Mouse (Mus musculus) thymus, adult 2 months (tissue): ENCODE data around the gene Polr2f. TPM values are rescaled to one million over a fixed set of nuclear protein-coding genes. Genes with fewer than 3 reads are reported as not detected.
A peak's percentile ranks its signal among the peaks of the same experiment; 100 is the strongest.

Experiments
- DNase-seq: peaks from one replicate; pipeline ENCODE4 v3.0.0; 2021
- H3K27ac ChIP-seq: fragments of 200-500 bp; 2 replicates; pipeline ENCODE4 v1.5.1; 2012; ENCODE audit warnings: low read length, control low read depth; ENCODE audit not compliant: control insufficient read depth, insufficient read depth
- H3K27me3 ChIP-seq: fragments of 200-500 bp; 2 replicates; pipeline ENCODE4 v1.6.1; 2012; ENCODE audit warnings: mild to moderate bottlenecking, low read length, moderate library complexity, mixed read lengths; ENCODE audit not compliant: control insufficient read depth, insufficient read depth
- H3K36me3 ChIP-seq: fragments of 200-500 bp; 2 replicates; pipeline ENCODE4 v1.6.1; 2012; ENCODE audit warnings: mild to moderate bottlenecking, low read length, moderate library complexity; ENCODE audit not compliant: control insufficient read depth, insufficient read depth
- H3K4me1 ChIP-seq: fragments of 200-500 bp; replicated peaks from 2 replicates; pipeline ENCODE4 v1.6.1; 2012; ENCODE audit warnings: low read length; ENCODE audit not compliant: control insufficient read depth, insufficient read depth
- H3K4me3 ChIP-seq: fragments of 200-500 bp; 2 replicates; pipeline ENCODE4 v1.5.1; 2012; ENCODE audit warnings: mild to moderate bottlenecking, low read length, control low read depth, moderate library complexity; ENCODE audit not compliant: control insufficient read depth, insufficient read depth
- CTCF ChIP-seq: fragments of 200-500 bp; IDR thresholded peaks from 2 replicates; pipeline ENCODE4 v1.5.1; 2012; ENCODE audit warnings: mild to moderate bottlenecking, control low read depth, low read length, moderate library complexity, borderline replicate concordance; ENCODE audit not compliant: control insufficient read depth, poor library complexity, insufficient read depth; ENCODE audit errors: extremely low read depth
- POLR2A ChIP-seq: fragments of 200-500 bp; IDR thresholded peaks from 2 replicates; pipeline ENCODE4 v1.6.1; 2012; ENCODE audit warnings: mild to moderate bottlenecking, low read length, control low read depth, moderate library complexity; ENCODE audit not compliant: control insufficient read depth, poor library complexity, insufficient read depth; ENCODE audit errors: extremely low read depth
- WGBS: fragments of 180-500 bp; shearing (Covaris S2); methylation state at CpG from one replicate; pipeline ENCODE4 v1.1.7; 2018; 5-methylcytosine and 5-hydroxymethylcytosine counted together
- polyA plus RNA-seq: library from polyadenylated mRNA; depleted of rRNA; stranded (reverse); fragments of >200 nt; gene quantifications from 2 replicates; pipeline ENCODE4 v1.2.3, GENCODE M21; 2012

The Polr2f gene
- polyA plus RNA-seq, 1 experiment, result 38.0 TPM

DNA sequence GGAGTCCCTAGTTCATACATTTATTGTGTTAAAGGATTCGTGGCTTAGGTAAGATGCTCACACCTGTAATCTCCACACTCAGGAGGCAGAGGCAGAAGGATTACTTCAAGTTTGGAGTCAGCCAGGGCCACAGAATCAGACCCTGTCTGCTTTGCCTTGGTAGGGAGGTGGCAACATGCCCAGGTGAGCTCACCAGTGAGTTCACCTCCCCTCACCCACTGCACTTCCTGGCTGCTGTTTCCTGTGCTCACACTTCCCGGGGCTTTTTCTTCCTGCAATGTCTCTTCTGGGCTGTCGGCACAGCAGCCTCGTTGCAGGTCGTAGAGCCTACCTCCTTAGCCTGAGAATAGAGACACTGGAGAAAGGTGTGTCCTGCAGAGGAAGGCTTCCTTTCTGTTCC is 25.5 kb upstream of the Polr2f start:
- H3K4me3 ChIP-seq, result no peak overlapping the region
- no peak for TF ChIP-seq CTCF
- no peak for TF ChIP-seq POLR2A
- 45% methylated on average over 5 of the region's 5 CpGs for WGBS

DNA sequence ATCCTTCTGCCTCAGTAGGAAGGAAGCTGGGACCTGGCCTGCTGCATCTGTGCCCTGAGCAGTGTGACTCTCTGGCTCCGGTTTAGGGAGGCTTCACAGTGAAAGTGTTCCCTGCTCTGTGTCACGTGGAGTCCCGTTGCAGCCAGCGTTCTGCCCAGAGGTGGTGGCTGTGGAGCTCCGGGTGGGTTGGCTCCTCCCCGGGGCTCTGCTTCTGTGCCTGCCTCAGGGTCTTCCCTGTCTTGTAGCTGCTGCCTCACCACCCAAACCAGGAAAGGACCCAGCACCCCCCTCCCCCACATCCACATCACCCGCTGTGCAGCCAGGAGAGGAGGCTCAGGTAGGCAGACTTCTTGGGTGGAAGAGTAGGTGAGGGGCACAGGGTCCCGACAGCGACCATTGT is 21.3 kb upstream of the Polr2f start:
- no peak for DNase-seq

More for the DNA sequence above, 25.5 kb upstream of the Polr2f start:
- Histone ChIP-seq H3K4me1 (peaks cover 26% of the 10 kb centered on the region), H3K27ac (peak overlapping the region; percentile 74), H3K27me3 (no peaks in the 10 kb centered on the region), H3K36me3 (no peaks in the 10 kb centered on the region)
- peak; percentile 48 for DNase-seq

DNA sequence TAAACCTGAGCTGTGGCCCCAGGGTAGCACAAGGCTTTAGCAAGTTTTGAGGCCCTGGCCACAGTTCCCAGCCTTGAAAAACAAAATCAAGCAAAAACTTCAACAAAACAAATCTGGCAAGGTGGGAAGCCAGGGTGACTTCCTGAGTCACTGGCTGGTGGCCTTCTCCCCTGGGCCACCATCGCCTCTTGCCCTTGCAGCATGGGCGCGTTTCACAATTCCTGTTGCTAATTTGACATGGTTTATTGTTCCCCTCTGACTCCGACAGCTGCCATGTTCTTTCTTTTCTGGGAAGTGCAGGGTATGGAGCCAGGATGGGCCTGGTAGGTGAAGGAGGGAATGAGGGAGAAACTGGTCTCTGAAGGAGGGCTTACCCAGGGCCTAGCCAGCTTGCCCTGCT is 18.7 kb upstream of the Polr2f start:
- WGBS, result 98% methylated on average over 4 of the region's 4 CpGs
- Histone ChIP-seq H3K4me1 (no peaks in the 10 kb centered on the region), H3K36me3 (peaks cover under 1% of the 10 kb centered on the region; the same call in 1 of the 2 replicates), H3K27ac (no peak overlapping the region), H3K27me3 (no peaks in the 10 kb centered on the region), H3K4me3 (no peak overlapping the region)
- TF ChIP-seq CTCF (no peak), POLR2A (no peak)
- DNase-seq, result no peak

More for the DNA sequence above, 21.3 kb upstream of the Polr2f start:
- H3K27ac ChIP-seq, result no peak overlapping the region
- no peak overlapping the region for H3K4me3 ChIP-seq
- WGBS, result 98% methylated on average over 9 of the region's 9 CpGs
- H3K36me3 ChIP-seq, result no peaks in the 10 kb centered on the region
- peaks cover 14% of the 10 kb centered on the region for H3K4me1 ChIP-seq
- no peak for TF ChIP-seq CTCF
- TF ChIP-seq POLR2A, result no peak
- no peaks in the 10 kb centered on the region for H3K27me3 ChIP-seq

DNA sequence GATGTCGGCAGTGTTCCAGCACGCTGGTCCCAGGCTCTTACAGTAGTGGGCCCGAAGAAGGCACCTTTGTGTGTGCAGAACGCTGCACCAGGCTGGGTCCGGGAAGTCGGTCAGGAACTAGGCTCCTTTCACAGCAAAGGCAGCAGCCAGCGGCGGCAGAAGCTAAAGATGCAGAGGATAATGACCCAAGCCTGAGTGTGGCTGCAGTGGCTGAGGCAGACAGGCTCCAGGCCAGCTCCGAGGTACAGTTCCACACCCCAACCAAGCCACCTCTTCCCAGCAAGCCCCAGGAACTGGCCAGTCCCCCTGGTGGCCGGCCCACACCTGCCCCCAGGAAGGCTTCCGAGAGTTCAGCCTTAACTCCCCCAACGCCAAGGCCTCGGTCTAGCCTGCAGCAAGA is 18.3 kb upstream of the Polr2f start:
- no peak for DNase-seq
- no peak overlapping the region for H3K27ac ChIP-seq
- H3K4me1 ChIP-seq, result no peaks in the 10 kb centered on the region
- no peaks in the 10 kb centered on the region for H3K27me3 ChIP-seq
- peaks cover 5% of the 10 kb centered on the region; the same call in 1 of the 2 replicates for H3K36me3 ChIP-seq
- no peak overlapping the region for H3K4me3 ChIP-seq
- 94% methylated on average over 13 of the region's 13 CpGs for WGBS
- TF ChIP-seq CTCF (no peak), POLR2A (no peak)

DNA sequence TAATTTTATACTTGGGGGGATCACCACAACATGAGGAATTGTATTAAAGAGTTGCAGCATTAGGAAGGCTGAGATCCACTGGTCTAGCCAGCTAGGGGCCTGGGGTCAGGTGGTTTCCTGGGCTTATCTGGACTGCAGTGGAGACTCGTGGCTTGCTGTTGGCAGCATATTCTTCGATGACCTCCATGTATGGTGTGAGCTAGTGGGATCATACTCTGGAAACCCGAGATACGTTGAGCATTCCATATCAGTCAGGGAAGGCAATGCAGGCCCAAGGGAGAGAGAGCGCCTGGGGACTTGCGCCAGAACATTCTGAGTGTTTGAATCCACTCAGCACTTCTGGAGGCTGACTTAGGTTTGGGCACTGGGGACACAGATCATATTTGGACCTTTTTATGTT is 17.1 kb upstream of the Polr2f start:
- TF ChIP-seq CTCF (no peak), POLR2A (no peak)
- H3K27ac ChIP-seq, result no peak overlapping the region
- 87% methylated on average over 6 of the region's 6 CpGs for WGBS
- H3K4me1 ChIP-seq, result no peaks in the 10 kb centered on the region
- no peak overlapping the region for H3K4me3 ChIP-seq
- H3K27me3 ChIP-seq, result no peaks in the 10 kb centered on the region
- no peak for DNase-seq
- H3K36me3 ChIP-seq, result peaks cover 5% of the 10 kb centered on the region; the same call in 1 of the 2 replicates

DNA sequence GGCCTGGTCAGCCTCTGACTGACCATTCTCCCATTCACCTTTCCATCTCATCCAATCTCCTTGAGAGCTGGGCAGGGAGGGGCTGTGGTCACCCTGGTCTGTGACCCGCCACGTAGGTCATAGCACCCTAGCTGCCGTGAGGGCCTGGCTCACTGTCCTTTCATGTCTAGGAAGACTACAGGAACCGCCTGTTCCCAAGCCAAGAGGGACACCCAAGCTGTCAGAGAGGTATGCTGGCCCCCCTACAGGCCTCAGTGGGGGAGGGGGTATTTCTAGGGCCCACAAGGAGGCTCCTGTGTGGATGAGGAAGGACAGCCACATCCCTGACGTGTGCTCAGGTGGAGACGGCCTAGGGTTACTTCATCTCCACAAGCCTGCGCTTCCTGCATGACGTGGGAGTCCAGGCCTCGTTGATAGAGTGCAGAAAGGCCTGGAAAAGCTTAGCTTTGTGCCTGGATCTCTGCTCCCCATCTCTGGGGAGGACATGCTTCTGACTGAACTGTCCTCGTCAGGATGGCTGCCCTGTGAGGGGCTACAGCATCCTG is 16.4 kb upstream of the Polr2f start:
- no peak overlapping the region for H3K4me3 ChIP-seq
- H3K4me1 ChIP-seq, result no peaks in the 10 kb centered on the region
- peaks cover 5% of the 10 kb centered on the region; the same call in 1 of the 2 replicates for H3K36me3 ChIP-seq
- 91% methylated on average over 10 of the region's 10 CpGs for WGBS
- no peak for TF ChIP-seq CTCF
- TF ChIP-seq POLR2A, result no peak
- DNase-seq, result no peak
- no peaks in the 10 kb centered on the region for H3K27me3 ChIP-seq
- no peak overlapping the region for H3K27ac ChIP-seq
